Mouse (Mus musculus) spleen, postnatal 4 days (tissue): ENCODE results near the gene Rnf150.

Experiments used
- DNase-seq, 2 experiments: peaks; one replicate each; pipeline ENCODE4 v3.0.0; 2022; ENCODE audit warnings: low spot score in 2 of 2

Rnf150 gene

DNA sequence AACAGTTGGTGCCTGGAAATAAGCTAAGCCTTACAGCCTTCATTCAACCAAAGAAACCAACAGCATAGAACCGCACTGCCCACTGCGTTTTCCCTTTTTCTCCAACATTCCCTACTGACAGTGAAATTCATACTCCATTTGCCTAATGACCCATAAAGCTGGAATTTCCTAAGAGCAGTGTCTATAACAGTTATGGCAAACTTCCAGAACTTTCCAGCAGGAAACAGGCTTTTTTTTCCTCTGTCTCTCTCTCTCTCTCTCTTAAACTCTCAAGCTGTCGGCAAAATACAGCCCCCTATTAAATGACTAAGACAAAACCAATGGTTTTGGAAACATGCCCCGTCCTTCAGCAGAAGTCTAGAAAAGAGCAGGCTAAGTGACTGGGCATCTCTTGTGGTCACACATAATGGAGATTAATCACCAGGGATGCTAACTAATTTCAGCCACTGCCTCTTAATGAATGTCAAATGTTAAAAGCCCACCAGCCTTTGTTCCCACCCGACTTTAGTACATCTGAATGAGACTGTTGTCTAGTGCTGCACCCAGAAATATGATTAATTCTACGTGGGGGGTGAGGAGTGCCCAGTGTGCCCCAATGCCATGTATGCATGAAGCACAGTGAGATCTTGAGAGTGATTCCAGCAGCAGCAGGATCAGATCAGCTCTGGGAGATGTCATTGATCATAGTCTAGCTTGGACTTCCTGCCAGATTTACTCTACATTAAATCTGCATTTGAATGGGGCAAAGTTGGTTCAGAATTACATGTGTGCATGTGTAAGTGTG lies 80.3 kb downstream of the Rnf150 start:
- DNase-seq = no peak

DNA sequence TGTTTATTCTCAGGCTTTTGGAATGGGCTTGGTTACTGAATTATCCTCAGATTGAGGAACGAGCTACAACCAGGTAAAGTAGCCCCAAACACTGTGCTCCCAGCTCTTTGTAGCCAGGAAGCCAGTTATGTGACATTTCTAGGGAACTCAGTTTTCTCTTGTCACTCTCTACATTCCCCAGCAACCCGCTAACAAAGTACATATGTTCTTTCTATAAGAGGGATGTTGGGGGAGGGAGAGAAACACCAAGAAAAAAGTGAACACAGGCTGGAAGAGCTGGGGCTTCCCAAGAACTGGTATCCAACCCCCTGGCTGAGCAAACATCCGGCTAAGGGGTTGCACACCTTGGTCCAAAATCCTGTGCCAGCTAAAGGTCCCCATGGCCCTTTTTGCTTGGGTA lies 82.7 kb downstream of the Rnf150 start:
- DNase-seq = no peak

DNA sequence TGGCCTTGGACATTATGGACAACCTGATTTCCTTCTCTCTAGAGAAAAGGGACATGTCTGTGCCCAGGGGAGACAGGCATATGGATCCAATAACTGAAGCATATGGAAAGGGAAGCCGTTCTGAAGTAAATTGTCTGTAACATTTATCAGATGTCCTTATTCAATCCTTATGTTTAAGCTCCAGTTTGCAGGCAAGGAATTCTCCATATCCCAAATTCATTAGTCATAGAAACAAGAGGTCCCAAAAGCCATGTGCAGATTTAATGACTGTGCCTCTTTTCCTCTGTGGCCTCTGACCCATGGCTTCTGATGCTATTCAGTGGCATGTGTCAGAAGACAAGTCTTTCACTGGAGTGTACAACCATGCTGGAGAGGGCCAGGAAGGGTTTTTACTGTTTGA lies 83.5 kb downstream of the Rnf150 start:
- no peak for DNase-seq

DNA sequence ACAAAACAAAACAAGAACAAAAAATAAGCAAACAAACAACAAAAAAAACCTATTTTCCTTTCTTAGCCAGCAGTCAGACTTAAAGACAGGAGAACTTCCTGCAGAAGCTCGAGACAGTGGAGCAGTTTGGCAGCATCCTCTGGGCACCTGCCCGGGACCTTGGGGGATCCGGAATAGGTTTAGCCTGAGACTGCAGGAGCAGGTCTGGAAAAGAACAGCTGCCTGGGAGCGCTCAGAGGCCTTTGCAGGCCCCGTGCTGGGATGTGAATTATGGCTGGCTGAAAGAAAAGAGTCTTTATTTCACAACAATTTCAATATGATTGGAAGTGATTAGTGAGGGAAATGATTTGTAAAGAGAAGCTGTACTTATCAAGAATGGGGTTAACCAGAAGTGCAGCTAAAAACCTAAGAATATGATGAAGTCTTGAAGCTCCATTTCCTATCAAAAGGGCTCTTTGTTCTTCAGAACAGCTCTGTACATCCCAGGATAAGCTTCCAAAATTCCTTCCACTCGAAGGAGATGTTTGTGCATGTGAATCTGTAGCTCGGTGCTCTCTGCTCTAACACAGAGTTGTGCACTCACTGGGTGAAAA lies 92.1 kb downstream of the Rnf150 start:
- DNase-seq = no peak

DNA sequence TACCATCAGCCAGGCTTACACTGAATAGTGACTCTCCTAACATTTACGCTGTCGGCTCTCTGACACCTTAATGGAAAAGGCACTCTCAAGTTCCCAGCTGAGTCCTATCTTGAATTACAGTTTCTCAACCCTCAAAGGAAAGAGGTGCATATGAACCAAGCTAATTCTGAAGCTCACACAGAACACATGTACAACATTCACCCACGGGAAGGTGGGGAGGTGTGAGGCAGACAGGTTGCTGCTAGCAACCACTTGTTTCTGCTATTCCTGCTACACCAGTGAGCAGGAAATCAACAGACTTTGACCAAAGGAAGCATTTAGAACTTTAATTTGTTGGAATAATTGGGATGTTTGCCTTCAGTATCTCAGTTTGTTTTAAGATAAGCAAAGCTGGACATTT lies 96.3 kb downstream of the Rnf150 start:
- no peak for DNase-seq

DNA sequence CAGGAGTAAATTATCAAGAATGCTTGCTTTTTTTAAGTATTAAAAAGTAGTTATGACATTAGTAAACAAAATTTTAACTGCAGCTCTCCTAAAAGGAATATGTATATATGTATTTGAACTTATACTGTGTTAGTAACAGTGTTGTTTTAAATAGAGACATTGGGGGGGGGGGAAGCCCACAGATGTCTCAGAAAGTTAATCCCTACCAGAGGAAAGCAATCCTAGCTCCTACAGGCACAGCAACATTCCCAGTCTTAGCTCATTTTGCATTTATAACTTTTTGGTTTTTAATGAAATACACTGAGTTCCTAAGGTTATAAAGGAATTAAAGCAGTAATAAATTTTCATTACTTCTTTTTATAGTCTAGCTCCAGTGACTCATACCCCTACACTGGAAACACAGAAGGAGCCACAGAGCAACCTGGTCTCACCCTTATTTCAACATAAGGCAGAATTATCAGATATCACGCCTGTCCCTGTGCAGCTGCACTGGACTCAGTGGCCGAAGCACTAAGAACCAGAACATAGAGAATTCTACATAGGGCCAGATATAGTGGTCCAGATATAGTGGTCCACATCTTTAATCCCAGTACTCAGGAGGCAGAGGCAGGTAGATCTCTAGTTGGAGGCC lies 96.9 kb downstream of the Rnf150 start:
- DNase-seq = no peak

DNA sequence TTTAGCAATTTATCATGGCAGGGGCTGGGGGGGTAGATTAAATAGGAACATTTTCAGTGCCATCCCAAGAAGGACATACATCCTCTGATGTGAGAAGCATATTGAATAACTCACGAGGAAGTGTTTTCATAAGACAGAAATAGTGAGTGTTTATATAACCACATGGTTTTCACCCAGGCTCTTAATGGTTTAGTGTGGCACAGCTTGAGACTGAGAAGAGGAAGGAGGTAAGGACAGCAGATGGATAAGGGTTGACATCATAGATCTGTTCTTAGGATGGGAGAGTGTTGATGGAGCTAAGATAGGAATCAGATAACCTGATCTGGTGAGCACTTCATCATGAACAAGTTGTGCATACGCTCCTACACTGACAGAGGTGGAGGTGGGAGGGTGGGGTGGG lies 101.4 kb downstream of the Rnf150 start:
- no peak for DNase-seq

DNA sequence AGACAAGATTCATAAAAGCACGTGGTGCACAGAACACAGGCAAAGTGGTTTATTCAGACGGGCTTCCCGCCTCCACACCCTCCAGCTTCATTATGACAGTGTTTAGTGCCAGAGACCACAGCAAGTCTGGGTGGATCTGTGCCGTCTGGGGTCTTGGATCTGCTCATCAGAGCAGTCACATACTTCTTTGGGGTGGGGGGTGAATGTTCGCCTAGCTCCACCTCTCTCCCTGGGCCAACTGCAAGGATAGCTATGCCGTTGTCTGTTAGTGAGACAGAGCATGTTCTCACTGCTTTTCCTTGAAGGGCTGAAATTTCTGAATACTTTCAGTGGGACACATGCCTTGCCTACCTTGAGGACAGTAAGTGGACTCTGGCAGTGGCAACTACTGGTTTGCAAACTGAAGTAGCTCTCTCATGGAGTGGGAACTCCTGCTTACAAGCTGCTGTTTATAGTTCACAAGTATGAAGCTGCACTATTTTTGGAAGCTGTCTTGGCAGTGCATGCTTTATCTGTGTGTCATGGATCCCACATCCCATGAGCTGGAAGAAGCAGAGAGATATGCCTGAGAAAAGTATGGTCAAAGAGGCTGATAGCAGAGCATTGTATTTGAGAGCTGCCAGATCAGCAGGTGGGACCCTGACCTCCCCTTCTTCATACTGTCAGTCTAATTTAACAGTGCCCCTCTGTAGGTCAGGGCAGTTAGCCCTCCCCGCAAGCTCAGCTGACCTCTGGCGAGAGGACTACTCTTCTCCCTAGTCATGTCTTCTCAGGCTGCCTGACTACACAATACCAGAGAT lies 104.9 kb downstream of the Rnf150 start:
- no peak for DNase-seq

DNA sequence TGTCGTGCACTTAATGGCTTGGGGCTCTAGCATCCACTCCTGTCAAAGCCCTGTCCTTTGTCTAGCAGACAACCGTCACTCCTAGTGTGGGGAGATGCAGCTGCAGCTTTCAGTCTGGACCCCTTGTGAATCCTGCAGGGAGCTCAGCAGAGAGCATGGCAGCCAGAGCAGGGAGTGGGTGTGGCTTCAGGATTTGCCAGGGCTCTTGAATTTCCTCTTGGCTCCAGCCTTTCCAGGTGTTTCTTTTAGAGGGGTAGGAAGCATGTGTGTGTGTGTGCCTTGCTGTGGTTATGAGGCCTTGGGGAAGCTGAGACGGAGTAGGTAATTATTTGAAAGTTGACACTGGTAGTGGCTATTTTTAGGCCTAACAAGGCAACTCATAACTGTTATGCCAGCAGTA lies 106.8 kb downstream of the Rnf150 start:
- DNase-seq = no peak

DNA sequence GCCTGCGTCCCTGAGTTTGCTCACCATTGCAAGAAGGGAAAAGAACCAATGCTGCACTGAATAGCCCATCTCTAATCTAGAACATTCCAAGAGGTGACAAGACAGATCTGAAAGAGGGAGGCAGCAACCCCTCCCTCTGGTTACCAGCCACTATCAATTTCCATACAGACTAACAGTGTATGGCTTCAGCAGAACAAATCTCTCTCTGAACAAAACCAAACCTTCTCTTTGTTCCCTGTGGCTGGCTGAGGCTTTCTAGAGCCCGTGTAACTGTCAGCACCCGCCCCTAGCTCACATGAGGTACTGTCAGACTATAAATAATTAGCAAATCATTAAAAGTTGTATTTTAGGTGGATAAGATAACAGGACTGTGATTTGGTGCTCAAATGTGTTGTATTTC lies 109.7 kb downstream of the Rnf150 start:
- no peak for DNase-seq

DNA sequence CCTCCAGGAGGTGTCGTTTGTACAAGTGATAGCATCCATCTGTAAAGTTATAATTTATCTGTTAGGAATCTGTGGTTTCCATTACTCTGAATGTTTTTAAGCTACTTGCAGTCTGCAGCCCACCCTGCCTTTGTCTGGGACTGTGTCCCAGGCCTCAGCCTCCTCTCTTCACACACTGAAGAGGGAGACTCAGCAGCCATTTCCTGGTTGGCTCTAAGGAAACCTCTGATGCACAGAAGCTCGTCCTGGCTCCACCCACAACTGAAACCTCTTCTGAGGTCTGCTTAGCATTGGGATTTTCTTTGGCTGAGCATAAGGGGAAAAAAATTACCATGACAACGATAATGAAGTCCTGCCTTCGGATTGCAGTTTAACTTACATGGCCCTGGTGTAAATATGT lies 110.2 kb downstream of the Rnf150 start:
- DNase-seq = no peak

DNA sequence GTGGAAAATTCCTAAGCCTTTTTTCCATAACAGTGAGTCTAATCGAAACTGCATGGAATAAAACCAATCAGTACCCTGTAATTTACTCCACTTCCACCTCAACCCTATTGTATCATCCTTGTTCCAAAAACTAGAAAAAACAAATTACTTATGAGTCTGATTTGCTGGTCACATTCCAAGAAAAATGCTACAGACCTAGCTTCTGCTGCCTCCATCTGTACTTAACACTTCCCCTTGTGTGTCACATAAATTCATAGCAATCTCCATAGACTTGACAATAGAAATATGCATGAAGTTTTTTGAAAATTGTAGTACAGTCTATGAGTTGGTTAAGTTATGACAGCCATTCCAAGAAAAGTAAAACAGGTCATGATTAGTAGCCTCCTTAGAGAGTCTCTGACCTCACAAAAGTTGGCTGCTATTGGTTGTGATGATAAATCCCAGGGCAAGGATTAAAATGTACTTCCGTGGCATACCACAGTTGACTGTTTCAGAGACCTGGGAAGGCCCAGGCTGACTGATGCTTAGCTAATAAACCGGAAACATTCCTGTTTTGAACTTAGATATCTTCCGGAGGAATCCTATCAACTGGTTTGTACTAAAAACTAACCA lies 118.2 kb downstream of the Rnf150 start:
- no peak for DNase-seq

DNA sequence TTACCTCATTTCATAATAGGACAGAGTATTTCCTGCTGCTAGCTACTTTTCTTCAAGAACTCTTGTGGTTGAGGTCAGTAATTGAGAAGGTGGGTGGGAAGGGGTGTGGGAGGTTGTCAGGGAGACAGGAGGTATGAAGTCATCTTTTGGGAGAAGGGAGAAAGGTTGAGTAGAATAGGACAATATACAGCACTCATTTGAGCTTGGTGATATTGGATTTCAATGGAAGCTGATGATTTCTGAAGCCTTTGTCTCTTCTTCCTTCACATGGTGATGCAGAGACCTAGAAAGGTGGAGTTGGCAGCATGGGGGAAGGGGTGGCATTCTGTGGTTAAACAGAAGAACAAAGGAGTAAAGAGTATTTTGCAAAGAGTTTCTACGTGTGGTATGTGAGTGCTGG lies 119.7 kb downstream of the Rnf150 start:
- DNase-seq = no peak

DNA sequence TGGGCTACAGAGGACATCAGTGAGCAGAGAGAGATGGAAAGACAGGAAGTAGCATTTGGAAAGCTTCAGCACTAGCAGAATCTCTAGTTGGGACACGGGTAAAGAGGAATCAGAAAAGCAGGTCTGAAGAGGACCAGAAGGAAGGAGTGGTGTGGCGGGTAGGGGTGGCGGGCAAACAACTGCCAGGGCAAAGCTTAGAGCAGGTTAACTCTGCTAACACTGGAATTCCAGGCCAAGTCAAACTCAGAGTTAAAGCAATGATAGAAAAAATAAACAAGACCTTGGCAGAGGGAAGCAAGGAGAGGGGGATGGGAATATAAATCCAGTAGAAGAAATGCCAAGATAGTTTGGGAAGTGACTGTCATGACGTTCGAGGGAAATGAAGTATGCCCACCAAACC lies 120.1 kb downstream of the Rnf150 start:
- no peak for DNase-seq

DNA sequence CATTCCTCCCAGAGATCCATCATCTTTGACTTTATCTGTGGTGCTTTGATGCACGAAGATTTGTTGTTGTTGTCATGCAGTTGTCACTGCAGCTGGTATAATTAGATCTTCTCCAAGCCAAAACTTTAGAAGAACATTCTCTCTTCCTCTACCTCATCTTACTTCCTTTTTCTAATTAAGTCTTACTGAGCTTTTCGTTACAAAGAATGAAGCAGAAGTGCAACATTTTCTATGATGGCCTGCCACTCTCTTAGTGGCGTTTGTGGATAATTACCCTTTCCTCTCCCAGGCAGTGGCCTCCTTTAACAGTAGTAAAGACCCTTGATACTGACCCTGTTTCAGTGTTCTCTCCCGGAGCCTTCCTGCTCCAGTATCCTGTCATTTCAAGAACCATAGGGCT lies 128.9 kb downstream of the Rnf150 start:
- DNase-seq = no peak

DNA sequence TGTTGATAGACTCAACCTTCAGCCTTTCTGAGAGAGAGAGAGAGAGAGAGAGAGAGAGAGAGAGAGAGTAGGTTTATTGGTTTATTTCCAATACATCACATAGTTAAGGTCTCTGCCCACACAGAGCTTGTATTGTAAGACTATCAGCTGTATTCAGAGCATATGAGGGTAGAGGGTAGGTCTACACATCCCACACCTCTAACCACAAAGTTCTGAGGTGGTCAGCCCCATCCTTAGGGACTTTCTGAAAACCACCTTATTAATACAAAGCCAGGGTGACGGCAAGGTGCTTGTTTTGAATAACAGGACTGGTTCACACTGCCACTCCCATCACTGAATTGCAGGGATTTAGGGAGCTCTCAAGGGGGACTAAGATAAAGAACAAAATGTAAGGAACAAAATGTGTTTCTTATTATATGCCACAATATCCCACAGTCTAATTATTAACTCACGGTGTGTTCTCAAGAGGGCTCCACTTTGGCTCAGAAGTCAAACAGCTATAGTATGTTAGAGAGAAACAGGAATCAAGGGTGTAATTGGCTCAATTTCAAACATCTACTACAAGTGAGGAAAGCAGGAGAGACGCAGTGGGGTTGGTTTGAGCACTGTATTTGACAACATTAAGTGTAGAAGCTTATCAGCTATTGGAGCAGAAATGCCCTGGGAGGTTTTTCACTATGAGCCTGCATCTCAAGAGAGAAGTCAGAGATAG lies 132.7 kb downstream of the Rnf150 start:
- DNase-seq = no peak

DNA sequence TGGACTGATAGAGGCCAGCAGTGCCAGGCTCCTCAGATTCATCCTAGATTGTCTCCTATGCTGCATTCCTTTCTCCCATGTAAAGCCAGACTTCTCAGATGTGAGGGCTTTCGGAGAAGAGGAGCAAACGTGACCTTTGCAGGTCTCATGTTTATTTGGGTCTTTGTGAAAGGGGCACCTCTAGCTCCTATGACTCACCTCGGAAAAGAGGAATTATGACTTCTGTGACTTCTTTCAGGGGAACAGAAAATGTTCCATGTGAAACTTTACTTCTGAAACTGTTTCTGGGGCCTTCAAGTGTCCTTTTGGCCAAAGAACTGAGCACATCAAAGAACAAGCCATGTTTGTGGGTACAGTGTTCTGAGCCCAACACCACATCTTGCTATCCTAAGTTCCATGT lies 133.7 kb downstream of the Rnf150 start:
- no peak for DNase-seq

DNA sequence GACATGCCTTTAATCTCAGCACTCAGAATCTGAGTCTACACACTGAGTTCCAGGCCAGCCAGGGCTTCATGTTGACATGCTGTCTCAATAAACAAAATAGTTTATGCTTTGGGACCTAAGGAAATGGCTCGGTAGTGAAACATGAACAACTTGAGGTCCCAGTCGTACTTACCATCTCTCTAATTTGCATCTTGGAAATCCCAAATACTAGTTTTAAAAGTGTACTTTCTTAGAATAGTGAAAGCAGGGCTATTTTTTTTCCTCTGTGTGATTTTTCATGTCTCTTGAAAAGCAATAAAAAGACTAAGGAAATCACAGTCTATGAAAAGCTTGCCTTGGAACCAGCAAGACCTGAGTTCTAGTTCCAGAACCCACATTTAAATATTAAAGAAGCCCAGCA lies 135.6 kb downstream of the Rnf150 start:
- DNase-seq = no peak

DNA sequence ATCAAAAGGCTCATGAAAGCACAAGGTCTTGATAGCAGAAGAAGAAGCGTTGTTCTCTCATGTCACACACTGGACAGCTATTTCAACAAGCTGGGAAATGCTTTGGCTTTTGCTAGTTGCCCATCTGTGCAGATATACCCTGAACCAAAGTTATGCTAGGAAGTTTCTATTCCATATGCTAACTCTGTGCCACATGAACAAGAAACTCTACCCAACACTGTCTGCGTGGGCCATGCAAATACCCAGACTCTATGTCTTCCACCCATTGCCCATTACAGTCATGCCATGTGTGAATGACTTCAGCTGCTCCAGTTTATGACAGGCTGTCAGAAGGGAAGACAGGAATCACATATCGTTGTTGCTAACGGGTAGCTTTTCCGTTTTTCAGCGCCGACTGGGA lies 140.0 kb downstream of the Rnf150 start:
- DNase-seq = no peak

DNA sequence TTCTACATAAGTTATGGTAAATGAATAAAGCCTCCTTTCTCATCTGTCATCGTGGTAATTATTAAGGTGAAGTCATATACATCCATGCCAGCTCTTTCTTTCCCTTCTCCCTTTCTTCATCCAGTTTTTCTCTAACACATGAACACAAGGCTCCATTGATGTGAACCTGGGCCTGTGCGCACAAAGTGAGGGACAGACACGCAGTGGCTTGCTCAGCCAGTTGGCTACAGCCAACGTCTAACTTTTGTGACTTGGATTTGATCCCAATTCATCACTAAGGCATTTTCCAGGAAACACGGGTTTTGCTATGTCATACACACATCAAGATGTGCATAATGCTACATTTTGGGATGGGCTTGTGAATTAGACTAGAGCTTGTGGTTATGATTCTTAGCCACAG lies 146.3 kb downstream of the Rnf150 start:
- DNase-seq = no peak

DNA sequence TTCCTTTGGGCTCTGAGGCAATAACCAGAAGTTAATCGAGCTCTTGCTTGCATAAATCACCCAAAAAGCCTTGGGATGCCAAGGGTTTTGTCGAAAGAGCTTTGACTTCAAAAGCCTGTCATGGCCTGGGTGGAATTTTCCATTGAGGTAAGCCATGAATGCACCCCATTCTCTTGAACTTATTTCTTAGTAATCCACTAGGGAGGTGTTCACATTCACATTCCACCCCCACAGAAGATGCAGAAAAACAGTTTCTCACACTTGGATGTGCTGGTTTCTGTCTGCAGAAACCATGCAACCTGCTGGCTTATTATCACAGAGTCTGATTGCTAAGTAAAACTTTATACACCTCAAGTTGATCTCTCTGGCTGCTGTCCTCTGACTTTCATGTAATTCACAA lies 148.1 kb downstream of the Rnf150 start:
- DNase-seq = no peak
